Mouse (Mus musculus) heart, postnatal 10 days (tissue): Measurements from ENCODE around the gene Nlk. TPM values are rescaled to one million over a fixed set of nuclear protein-coding genes. Genes with fewer than 3 reads are reported as not detected.
A peak's percentile ranks its signal among the peaks of the same experiment; 100 is the strongest.

Source experiments
- DNase-seq, 2 experiments: peaks; one replicate each; pipeline ENCODE4 v3.0.0; 2021
- intact Hi-C: fragments of 180-260 bp; cut with DNase I; formaldehyde crosslinking; loops from one replicate; pipeline ENCODE4 v1.15.1; 2025
- total RNA-seq, 2 experiments: library from RNA; stranded (reverse); gene quantifications; 2 replicates each; pipeline ENCODE4 v1.2.3; 2021

The Nlk gene
- 10 to 100 TPM; 17.2 to 18.5 TPM for total RNA-seq

DNA sequence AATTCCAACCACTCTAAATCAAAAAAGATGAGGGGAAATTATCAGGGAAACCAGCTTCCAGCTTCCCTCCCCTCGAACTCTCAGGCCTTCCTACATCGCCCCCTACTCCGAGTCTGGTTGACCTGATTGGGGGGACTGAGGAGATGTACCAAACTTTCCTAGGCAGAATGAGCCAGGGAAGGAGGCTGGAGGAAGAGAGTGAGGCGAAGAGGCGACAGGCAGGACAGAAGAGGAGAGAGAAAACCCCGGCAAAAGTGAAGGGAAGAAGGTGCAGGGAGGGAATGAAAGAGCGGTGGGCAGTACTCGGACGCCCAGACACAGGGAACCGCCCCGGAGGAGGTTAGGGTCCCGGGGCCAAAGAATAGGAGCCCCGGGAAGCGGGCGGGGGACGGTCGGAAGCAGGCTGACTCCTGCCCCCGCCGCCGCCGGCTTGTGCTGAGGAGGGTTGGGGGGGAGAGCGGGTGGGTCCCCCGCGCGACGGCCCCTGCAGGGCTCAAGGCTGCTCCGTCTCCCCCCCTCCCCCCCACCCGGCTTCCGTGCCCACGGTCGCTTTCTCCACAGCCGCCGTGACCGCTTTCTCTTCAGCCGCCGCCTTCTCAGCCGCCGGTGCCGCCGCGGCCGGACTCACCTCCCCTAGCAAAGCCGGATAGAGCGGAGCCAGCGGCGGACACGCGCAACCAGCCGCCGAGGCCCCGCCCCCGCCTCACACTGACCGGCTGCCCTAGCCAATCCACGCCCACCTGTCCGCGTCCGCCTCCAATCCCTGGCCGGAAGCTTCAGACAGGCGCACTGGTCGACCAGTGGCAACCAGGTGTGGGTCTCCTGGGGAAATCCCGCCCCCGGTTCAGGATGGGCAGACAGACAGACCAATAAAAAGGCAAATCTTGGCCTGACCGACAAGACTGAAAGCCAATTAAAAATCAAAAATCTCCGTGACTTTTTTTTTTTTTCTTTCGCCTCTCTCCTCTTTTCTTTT, at the start of gene Nlk:
TSS of gene Nlk (minus strand) at position 597 of the 976 bp plus-strand sequence.
- peak; percentile 100 for DNase-seq
- intact Hi-C loops = loop anchor here (5.0 kb wide), 2 partner anchors 55 to 130 kb away; partner anchors contain the start of genes Ccnq and Lyrm9

DNA sequence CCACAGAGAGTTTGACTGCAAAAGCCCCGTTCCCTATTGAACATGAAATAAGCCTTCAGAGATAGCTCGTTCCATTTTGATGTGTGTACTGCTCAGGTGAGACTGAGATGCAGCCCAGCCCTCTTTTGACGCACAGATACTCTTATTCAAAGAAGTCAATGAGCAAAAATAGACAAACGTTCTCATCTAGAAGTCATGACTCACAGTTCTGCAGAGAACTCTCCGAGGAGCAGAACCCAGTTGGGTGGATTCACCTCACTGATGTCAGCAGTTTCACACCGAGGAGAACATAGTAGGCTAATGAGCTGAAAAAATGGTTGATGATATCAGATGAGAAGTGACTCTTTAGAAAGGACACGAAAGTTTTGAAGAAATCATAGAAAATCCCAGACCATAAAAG, 49.1 kb upstream of the Nlk start:
- DNase-seq = no peak
- intact Hi-C loops = no loop called here

DNA sequence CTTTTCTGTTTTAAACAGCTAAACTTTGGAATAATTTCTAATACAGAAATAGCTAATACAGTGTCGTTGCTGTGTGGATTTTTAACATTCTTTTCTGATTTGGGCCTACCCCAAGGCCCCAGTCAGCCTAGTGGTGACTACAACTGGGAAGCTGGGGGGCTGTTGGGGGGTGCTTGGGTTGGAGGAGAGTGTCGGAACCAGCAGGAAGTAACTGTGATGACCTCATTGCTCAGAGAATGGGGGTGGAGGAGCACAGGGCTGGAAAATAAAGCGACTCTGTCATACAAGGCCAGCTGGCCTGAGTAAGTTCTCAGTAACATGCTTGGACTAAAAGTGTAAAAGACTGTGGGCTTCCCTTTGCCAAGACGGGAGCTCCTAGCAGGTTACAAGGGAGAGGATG, 48.3 kb upstream of the Nlk start:
- DNase-seq = peak; percentile 53
- intact Hi-C loops = no loop called here

DNA sequence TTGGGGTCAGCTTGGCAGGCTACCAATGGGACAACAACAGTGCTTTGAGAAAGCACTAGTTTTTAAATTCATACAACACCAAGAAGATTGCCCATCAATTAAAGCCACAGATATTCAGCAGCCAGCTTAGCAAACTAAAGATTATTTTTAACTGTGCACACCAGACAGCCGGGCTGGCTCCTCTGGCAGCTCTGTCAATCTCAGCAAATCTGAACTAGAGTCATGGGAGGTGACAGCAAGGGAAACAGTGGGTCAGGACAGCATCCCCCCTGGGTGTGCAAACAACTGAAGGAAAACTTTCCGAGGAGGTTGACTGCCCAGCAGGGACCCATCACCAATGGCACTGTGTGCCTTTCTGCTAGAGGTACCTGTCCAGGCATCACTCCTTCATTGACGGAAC, 45.3 kb upstream of the Nlk start:
- intact Hi-C loops = no loop called here
- no peak for DNase-seq

DNA sequence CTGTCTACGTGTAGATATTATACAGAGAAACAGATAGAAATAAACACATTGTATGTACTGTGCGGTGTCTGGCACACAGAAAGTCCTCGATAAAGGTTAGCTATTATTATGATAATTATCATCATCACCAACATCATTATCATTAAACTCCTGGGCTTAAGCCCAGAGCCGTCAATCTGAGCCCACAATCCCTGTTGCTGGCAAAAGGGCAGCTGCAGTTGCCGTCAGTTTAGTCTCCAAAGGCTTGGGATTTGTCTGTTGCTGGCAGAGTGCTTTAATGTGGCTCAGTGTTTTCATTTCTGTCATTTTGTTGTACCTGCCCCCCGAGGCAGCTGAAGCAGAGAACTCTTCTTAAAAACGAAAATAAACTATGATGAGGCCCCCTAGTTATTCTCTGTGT, 44.8 kb upstream of the Nlk start:
- no peak for DNase-seq
- intact Hi-C loops = no loop called here

DNA sequence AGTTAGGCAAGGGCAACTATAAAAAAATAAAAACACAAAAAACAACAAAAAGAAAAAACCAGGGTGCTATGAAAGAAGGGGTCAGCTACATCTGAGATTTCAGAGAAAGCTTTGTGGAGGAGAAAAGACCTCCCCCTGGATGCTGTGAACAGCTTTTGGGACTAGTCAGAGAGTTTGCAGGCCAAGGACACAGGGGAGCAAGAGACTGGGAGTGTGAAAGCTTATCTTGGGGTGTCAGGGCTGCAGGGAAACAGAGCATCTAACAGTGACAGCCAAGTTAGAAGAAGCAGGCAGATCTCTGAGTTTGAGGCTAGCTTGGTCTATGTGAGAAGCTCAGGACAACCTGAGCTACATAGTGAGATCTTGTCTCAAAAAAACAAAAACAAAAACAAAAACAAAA, 42.2 kb upstream of the Nlk start:
- intact Hi-C loops = no loop called here
- DNase-seq = no peak

DNA sequence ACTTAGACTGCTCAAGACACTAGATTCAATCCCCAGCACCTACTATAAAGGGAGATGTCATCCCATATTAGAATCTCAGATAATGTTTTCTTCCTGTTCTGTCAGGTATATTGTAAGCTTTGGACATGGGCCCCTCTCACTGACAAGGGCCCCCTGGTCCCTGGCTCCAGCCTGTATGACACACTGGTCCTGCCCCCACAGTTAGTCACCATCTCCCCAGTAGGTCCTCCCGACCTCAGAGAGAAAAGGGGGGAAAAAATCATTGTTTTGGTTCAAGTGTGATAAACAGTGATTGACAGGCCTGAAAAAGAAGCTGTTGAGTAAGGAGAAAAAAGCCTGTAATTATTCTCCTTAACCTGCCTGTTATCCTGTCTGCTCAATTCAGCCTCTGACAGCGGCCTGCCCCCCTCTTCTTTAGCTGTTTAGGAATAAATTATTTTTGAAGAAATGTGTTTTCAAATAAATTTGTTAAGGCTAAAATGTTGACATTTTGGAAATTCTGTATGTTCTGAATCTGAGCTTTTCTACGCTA, 39.8 kb upstream of the Nlk start:
- intact Hi-C loops = no loop called here
- no peak for DNase-seq

DNA sequence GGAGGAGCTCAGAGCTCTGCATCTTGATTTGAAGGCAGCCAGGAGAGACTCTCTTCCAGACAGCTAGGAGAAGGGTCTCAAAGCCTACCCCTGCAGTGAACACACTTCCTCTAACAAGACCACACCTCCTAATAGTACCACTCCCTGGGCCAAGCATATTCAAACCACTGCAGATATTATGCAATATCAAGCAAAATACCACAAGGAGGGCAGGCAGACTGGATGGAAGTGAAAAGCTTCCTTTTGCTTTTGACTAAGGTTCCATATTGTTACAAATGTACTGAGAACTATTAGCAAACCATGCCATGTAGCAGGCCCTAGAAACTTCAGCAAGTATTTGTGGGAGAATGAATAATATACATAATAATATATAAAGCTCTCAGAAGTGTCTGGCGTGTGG, 38.0 kb upstream of the Nlk start:
- no peak for DNase-seq
- intact Hi-C loops = no loop called here

DNA sequence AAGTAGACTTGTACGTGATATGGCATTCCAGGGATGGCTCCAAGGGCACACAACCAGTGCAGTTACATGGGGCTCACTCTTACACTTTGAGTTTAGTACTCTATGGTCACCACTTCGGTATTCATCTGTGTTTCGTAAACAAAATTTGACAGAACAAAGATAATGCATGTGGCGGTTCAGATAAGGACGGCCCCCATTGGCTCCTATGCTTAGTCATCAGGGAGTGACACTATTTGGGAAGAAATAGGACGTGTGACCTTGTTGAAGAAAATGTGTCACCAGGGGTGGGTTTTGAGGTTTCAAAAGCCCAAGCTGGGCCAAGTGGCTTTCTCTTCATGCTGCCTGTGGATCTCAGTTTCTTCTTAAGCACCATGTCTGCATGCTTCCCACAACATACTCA, 35.4 kb upstream of the Nlk start:
- intact Hi-C loops = no loop called here
- DNase-seq = no peak

DNA sequence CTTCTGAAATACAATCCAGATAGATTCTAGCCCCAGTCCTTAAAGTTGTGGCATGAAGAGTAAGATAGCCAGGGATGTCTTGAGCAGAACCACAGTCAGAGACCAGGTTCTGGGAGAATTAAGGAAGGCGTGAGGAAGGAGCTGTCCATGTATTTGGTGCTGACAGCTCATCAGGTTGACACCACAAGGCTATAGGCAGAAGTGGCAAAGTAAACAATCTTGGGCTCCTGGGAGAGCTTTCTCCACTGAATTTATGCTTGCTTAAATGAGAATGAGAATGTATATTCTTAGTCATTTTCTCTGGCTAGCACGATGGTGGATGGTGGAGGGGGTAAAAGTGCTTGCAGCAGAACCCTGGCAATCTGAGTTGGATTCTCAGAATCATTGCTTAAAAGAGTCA, 33.7 kb upstream of the Nlk start:
- DNase-seq = peak in 1 of 2 experiments; percentile 20
- intact Hi-C loops = no loop called here

DNA sequence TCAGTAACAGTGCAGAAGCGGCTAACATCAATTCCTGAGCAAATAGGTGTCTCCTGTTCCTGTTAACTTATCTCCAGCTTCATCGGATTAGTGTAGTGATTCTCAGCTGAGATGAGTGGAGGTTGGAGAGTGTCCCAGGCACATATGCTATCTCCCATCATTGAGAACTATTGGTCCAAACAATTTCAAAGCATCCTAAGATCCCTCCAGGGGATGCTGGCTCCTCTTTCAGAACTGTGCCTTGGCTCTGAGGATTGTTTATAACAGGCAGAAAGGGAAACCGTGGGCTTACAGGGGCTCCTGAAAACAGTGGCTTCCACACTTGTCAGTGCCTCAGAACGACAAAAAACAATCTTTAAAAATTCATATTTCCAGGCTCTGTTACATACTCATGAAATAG, 30.9 kb upstream of the Nlk start:
- no peak for DNase-seq

DNA sequence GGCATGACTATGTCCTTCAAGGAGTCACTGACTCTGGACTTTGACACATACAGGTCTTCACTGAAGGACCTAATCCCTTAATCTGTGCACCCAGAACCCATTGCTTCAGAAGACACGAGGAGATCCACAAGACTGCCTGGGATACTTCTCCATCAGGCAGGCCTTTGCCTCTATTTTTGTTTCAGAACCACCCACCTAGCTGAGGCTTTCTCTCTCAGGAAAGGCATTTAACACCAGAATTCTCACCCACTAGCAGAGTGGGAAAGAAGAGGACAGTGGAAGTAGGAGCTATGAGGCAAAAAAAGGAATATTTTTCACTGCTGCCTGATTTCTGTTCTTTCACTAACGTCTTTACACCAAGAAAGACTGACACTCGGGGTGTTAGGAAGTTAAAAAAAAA, 29.2 kb upstream of the Nlk start:
- DNase-seq = no peak
- intact Hi-C loops = no loop called here

More for the DNA sequence above, 30.9 kb upstream of the Nlk start:
- intact Hi-C loops = no loop called here

DNA sequence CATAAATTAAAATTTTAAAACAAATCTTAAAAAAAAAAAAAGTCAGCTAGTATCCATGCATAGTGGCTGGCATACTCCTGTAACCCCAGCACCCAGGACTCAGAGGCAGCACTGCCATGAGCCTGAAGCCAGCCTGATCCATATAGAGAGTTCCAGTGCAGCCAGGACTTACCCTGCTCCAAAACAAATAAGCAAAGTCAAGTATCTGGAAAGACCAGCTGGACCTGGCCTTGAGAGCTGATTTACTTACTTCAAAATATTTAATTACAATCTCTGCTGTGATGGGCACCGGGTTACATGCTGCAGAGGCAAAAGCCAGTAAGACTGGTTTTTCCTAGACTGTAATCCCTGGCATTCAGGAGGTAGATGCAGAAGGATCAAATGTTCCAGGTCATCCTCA, 27.6 kb upstream of the Nlk start:
- DNase-seq = no peak
- intact Hi-C loops = no loop called here

DNA sequence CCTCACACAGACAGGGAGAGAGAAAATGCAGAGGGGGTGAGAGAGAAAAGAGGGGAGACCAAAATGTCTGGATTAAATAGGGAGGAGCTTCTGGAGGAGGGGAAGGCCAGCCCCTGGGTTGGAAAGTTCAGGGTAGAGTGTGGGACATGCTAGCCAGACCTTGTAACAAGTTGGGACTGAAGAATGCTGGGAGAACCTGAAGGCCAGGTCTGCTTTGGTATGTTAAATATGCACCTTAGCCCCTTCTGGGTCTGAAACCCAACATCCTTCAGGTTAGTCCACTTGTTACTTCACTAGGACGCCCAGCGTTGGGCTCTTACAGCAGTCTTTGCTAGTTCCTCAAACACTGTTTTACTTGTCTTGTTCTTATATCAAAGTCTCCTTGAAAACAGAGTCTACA, 24.2 kb upstream of the Nlk start:
- DNase-seq = no peak
- intact Hi-C loops = no loop called here

DNA sequence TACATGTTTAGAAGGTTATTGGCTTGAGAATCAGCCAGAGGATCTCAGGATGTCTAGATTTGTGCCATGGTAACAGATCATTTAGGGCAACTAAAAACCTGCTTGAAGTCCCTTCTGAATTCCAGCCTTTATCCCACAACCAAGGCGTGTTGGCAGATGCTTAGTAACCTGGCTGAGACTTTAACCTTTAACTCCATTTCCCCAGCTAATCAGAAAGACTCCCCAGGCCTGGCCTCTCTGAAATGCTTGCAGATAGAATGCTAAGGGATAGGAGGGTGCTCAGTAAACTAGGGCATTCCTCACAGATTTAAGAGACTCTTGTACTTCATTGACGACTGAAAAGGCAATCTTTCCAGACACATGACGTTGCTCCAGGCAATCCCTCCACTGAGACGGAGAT, 20.5 kb upstream of the Nlk start:
- intact Hi-C loops = no loop called here
- DNase-seq = no peak

DNA sequence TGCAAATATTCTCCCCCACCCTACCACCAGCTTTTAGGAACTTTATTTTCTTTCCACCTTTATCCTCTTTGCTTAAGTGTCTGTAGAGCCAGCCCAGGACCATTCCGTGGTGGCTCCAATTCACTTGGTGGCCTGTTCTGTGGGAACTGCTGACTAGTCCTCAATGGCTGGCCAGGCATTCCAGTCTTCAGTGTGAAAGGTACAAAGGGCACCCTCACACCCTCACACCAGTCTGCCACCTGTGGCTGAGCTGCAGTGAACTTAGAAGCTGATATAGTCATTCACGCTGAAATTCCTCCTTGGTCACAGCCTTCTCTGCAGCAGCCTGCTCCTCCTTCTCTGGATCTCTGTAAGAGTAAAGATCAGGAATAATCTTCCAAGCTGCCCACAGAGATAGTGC, 11.5 kb upstream of the Nlk start:
- no peak for DNase-seq
- intact Hi-C loops = no loop called here

DNA sequence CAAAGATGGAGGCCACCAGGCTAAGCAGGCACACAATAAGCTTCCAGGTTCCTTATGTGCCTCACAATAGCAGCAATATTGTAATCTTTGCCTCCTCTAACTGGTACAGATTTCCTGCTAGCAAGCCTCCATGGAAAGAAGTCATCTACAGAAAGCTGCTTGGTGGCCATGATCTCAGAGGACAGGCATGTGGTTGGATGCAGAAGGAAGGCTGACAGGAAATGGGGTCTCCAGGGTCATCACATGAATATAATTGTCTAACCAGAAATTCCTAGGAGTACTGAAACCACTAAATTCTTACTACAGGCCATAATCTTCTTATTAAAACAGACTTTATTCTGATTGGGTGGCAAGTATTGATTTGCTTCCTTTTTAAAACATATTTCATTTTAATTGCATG, 8.9 kb upstream of the Nlk start:
- intact Hi-C loops = no loop called here
- no peak for DNase-seq

DNA sequence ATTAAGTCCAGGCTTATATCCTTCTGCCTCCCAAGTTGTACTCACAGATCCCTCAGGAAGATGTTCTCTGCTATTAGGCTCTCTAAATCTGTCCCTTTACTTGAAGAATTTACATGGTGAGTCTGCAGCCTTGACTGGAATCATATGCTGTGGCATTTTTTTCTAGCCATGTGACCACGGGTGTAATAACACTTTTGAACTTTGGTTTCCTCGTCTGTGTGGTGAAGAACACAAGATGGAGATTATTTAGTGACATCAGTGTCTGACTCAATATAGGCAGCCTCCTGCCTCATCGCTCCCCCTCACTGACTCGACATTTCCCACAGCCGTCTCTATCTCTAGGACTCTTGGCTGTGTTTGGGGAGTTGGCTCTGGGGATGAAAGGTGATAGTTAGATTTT, 5.9 kb upstream of the Nlk start:
- intact Hi-C loops = no loop called here
- DNase-seq = no peak

DNA sequence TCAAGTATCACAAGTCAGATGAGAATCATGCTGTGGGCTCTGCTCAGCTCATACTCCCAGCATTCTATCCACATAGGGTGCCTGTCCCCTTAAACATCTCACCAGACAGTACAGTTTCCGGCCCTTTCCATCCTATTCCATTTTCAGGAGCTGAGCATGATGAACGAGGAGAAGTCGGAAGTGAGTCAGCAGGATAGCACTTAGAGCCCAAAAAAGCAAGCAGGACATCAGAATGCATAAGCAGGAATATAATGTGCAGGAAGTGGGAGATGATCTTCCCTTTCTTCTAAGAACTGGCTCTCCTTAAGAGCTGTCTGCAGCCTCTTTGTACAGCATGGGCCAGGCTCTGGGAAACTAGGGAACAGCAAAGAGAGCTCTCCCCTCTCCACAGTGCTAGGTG, 5.1 kb upstream of the Nlk start:
- intact Hi-C loops = no loop called here
- DNase-seq = no peak

DNA sequence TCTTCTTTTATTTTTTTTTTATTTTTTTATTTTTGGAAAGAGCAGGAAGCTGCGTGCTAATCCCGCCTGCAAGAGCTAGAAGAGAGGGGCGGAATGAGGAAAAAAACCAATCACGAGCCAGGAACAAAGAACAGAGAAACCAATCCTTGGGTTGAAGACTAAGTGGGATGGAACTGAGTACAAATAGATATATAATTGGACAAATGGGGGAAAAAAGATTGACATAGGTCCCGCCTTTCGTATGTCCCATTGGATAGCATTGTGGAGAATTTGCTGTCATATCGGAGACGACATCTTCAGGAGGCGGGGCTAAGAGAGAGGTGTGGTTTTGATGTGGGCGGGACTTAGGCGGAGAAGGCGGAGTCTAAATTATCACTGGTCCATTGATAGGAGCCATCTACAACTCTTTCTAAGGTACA, 589 bp upstream of the Nlk start:
- intact Hi-C loops = loop anchor here (5.0 kb wide), 2 partner anchors 55 to 130 kb away; partner anchors contain the start of genes Ccnq and Lyrm9

DNA sequence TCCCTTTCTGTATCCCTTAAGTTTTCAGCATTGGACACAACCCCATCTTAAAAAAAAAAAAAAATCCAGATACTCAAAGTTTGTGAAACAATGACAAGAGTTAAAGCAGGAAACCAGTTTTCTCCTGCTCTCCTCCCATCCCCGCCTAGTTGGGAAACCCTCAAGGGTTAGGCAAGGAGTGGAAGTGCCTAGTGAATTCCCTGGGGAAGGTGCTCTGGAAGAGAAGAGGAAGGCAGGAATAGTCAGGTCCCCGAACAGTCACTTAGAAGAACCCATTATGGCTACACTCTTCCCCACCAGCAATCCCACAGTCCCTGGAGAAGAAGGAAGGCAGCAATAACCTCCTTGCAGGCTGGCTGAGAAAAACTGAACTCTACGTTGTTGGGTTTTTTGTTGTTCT, 2.9 kb downstream of the Nlk start:
- DNase-seq = peak in 1 of 2 experiments; percentile 22
- intact Hi-C loops = no loop called here

More for the DNA sequence above, 589 bp upstream of the Nlk start:
- peak; percentile 88 to 95 for DNase-seq

DNA sequence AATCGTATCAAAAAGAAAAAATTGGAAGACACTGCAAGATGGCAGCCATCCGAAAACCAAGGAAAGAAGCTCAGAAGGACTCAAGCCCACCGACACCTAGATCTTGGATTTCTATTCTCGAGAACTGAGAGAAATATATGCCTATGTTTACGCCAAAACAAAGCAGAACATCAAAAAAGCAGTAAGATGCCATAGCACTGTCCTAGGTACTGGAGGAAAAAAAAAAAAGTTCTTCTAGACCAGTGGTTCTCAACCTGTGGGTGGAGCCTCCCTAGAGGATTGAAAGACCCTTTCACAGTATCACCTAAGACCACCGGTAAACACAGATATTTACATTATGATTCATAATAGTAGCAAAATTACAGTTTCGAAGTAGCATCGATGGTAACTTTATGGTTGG, 3.9 kb downstream of the Nlk start:
- no peak for DNase-seq
- intact Hi-C loops = no loop called here
